Mouse (Mus musculus) ES-E14 (cell line): ENCODE measurements around the gene BC117090. TPM values are rescaled to one million over a fixed set of nuclear protein-coding genes. Genes with fewer than 3 reads are reported as not detected.
"Not testable (repeated sequence)": the region's sequence is repeated elsewhere in the genome, so short reads cannot be mapped to it uniquely, and the experiment has no call there.

ENCODE experiments used
- DNase-seq: peaks from one replicate; pipeline ENCODE4 v3.0.0-alpha.2; 2013; ENCODE audit warnings: low read depth, low spot score
- H3K27ac ChIP-seq: 2 replicates; pipeline ENCODE4 v1.5.1; 2012; ENCODE audit warnings: low read depth, mild to moderate bottlenecking, low read length, moderate library complexity, mixed read lengths; ENCODE audit not compliant: poor library complexity, insufficient read depth, severe bottlenecking
- H3K36me3 ChIP-seq: 2 replicates; pipeline ENCODE4 v1.6.1; 2012; ENCODE audit warnings: mild to moderate bottlenecking, low read length, moderate library complexity, mixed read lengths; ENCODE audit not compliant: control insufficient read depth, poor library complexity, insufficient read depth, severe bottlenecking
- H3K4me1 ChIP-seq, 2 experiments: fragments of 150-350 bp in 1 of 2; sonication (generic) in 1 of 2; 2 replicates each; pipeline ENCODE4 v1.6.1; 2012; ENCODE audit warnings: low read length in 2 of 2, mild to moderate bottlenecking in 1 of 2, mixed read lengths in 1 of 2; ENCODE audit not compliant: control insufficient read depth in 2 of 2, insufficient read depth in 2 of 2, poor library complexity in 1 of 2
- H3K4me3 ChIP-seq, 2 experiments: fragments of 150-350 bp in 1 of 2; sonication (generic) in 1 of 2; 2 replicates each; pipeline ENCODE4 v1.5.1; 2012; ENCODE audit warnings: low read length in 2 of 2, low read depth in 1 of 2, mild to moderate bottlenecking in 1 of 2, mixed read lengths in 1 of 2; ENCODE audit not compliant: insufficient read depth in 1 of 2, poor library complexity in 1 of 2, severe bottlenecking in 1 of 2
- H3K9ac ChIP-seq: 2 replicates; pipeline ENCODE4 v1.6.1; 2012; ENCODE audit warnings: low read depth, mild to moderate bottlenecking, low read length, mixed read lengths; ENCODE audit not compliant: poor library complexity, insufficient read depth, severe bottlenecking
- H3K9me3 ChIP-seq: fragments of 150-350 bp; sonication (generic); 2 replicates; pipeline ENCODE4 v1.6.1; 2012; ENCODE audit warnings: low read depth, mild to moderate bottlenecking, low read length; ENCODE audit not compliant: control insufficient read depth, insufficient read depth
- CHD2 ChIP-seq: IDR thresholded peaks from 2 replicates; pipeline ENCODE4 v1.6.1; 2014; ENCODE audit warnings: mild to moderate bottlenecking, low read depth, low read length, inconsistent platforms
- HCFC1 ChIP-seq: IDR thresholded peaks from 2 replicates; pipeline ENCODE4 v1.6.1; 2012; ENCODE audit warnings: low read length, inconsistent platforms, borderline replicate concordance; ENCODE audit not compliant: insufficient read depth
- MAFK ChIP-seq: IDR thresholded peaks from 2 replicates; pipeline ENCODE4 v1.6.1; 2014; ENCODE audit warnings: mild to moderate bottlenecking, low read depth, low read length, inconsistent platforms; ENCODE audit not compliant: insufficient read depth
- ZC3H11A ChIP-seq: IDR thresholded peaks from 2 replicates; pipeline ENCODE4 v1.6.1; 2012; ENCODE audit warnings: low read depth, mild to moderate bottlenecking, inconsistent platforms, low read length, borderline replicate concordance
- ZNF384 ChIP-seq: IDR thresholded peaks from 2 replicates; pipeline ENCODE4 v1.6.1; 2012; ENCODE audit warnings: low read depth, low read length, inconsistent platforms
- in situ Hi-C, 2 experiments: fragments of 600-800 bp; cut with MboI; formaldehyde crosslinking; loops; one replicate each; pipeline ENCODE4 v1.15.1; 2025; ENCODE audit warnings: low sequenced_read_pairs in 2 of 2, inconsistent platforms in 1 of 2; ENCODE audit not compliant: unreplicated experiment in 2 of 2
- total RNA-seq: library from RNA; depleted of rRNA; stranded (reverse); fragments of 300-350 nt; gene quantifications from 2 replicates; pipeline ENCODE4 v1.2.3, GENCODE M21; 2012; rRNA removed

BC117090 gene
- total RNA-seq, 1 experiment: not detected

GRCm38 (mm10) chr16:36307631-36308030 is 26.5 kb downstream of the BC117090 start:
- no peak for DNase-seq
- in situ Hi-C loops: no loop called here
- Histone ChIP-seq H3K4me3 (no peak overlapping the region), H3K36me3 (no peaks in the 10 kb centered on the region), H3K9me3 (no peaks in the 10 kb centered on the region), H3K9ac (no peak overlapping the region), H3K27ac (no peak overlapping the region), H3K4me1 (no peaks in the 10 kb centered on the region)
- no peak for TF ChIP-seq CHD2
- no peak for TF ChIP-seq ZC3H11A
- TF ChIP-seq HCFC1: no peak
- TF ChIP-seq MAFK: no peak
- TF ChIP-seq ZNF384: no peak

GRCm38 (mm10) chr16:36289140-36289539 is 45.0 kb downstream of the BC117090 start:
- no peak overlapping the region for H3K4me3 ChIP-seq
- no peaks in the 10 kb centered on the region for H3K36me3 ChIP-seq
- no peak for DNase-seq
- no peak overlapping the region for H3K9ac ChIP-seq
- H3K4me1 ChIP-seq: no peaks in the 10 kb centered on the region
- in situ Hi-C loops: no loop called here
- H3K9me3 ChIP-seq: no peaks in the 10 kb centered on the region
- TF ChIP-seq ZC3H11A (no peak), HCFC1 (no peak), ZNF384 (no peak), CHD2 (no peak)
- H3K27ac ChIP-seq: no peak overlapping the region

DNA sequence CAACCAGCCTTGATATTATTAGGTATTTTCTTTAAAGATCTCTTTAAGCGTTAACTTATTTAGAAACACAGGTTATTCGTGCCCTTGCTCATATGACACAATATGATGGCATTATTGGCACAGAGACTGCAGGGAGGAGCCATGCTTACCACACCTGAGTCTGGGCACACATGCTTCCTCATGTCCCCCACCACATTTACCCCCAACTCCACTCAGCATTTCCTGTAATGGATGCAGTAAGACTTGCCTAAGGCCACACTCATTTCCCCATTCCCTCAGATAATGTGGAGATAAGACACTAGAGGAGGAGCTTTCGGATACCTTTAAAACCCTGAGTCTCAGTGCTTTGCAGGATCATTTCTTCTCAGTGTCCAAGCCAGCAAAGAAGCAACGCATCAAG is 57.3 kb downstream of the BC117090 start, which contains the start of gene Stfa1:
TSS of gene Stfa1 (plus strand) at position 156 of the 400 bp plus-strand sequence.
- in situ Hi-C loops, H3K9ac ChIP-seq, H3K4me1 ChIP-seq, H3K36me3 ChIP-seq, H3K4me3 ChIP-seq, DNase-seq, H3K27ac ChIP-seq, H3K9me3 ChIP-seq: not testable (repeated sequence)

Other genes with a start within 250 kb of the BC117090 start
- gene Csta1, start 203.1 kb downstream of the BC117090 start, total RNA-seq: not detected in 2 replicates
- not detected in 2 replicates for gene Stfa2l1, start 177.5 kb downstream of the BC117090 start, total RNA-seq
- not detected in 2 replicates for gene Gm5483, start 150.1 kb downstream of the BC117090 start, total RNA-seq
- gene Gm5416, start 123.9 kb downstream of the BC117090 start, total RNA-seq: not detected in 2 replicates
- gene 2010005H15Rik, start 112.9 kb downstream of the BC117090 start, total RNA-seq: not detected in 2 replicates
- not detected in 2 replicates for gene Stfa1, start 57.4 kb downstream of the BC117090 start, total RNA-seq
- not detected in 2 replicates for gene BC100530, start 33.4 kb upstream of the BC117090 start, total RNA-seq
- gene Stfa2, start 74.1 kb upstream of the BC117090 start, total RNA-seq: not detected in 2 replicates
- not detected in 2 replicates for gene Stfa3, start 121.1 kb upstream of the BC117090 start, total RNA-seq
- 0.13 and 0.21 TPM in 2 replicates for gene Casr, start 227.8 kb upstream of the BC117090 start, total RNA-seq